Mouse (Mus musculus) limb, embryonic 13.5 days (tissue): ENCODE measurements around the gene H6pd. TPM values are rescaled to one million over a fixed set of nuclear protein-coding genes. Genes with fewer than 3 reads are reported as not detected.
A peak's percentile ranks its signal among the peaks of the same experiment; 100 is the strongest.

ENCODE experiments used
- ATAC-seq: fragments of 200-750 bp; cut with Nextera tagmentation; 2 replicates; pipeline ENCODE4 v1.8.0; 2017; ENCODE audit warnings: low read depth, moderate number of reproducible peaks, moderate TSS enrichment; ENCODE audit not compliant: low FRiP score
- H3K27ac ChIP-seq: fragments of 300-500 bp; sonication (generic); 2 replicates; pipeline ENCODE4 v1.5.1; 2015; ENCODE audit warnings: inconsistent platforms, mild to moderate bottlenecking, moderate library complexity
- H3K27me3 ChIP-seq: fragments of 300-500 bp; sonication (generic); 2 replicates; pipeline ENCODE4 v1.6.1; 2015; ENCODE audit warnings: mild to moderate bottlenecking, inconsistent platforms
- H3K36me3 ChIP-seq: fragments of 300-500 bp; sonication (generic); 2 replicates; pipeline ENCODE4 v1.6.1; 2015; ENCODE audit warnings: inconsistent platforms, mild to moderate bottlenecking, moderate library complexity
- H3K4me1 ChIP-seq: fragments of 300-500 bp; sonication (generic); 2 replicates; pipeline ENCODE4 v1.6.1; 2015; ENCODE audit warnings: inconsistent platforms
- H3K4me2 ChIP-seq: fragments of 300-500 bp; sonication (generic); replicated peaks from 2 replicates; pipeline ENCODE4 v1.6.1; 2015; ENCODE audit warnings: inconsistent platforms, mild to moderate bottlenecking, moderate library complexity
- H3K4me3 ChIP-seq: fragments of 300-500 bp; sonication (generic); 2 replicates; pipeline ENCODE4 v1.5.1; 2015; ENCODE audit warnings: moderate library complexity, mild to moderate bottlenecking, inconsistent platforms
- H3K9ac ChIP-seq: fragments of 300-500 bp; sonication (generic); 2 replicates; pipeline ENCODE4 v1.6.1; 2015; ENCODE audit warnings: mild to moderate bottlenecking, inconsistent platforms
- H3K9me3 ChIP-seq: fragments of 300-500 bp; sonication (generic); 2 replicates; pipeline ENCODE4 v1.6.1; 2016; ENCODE audit warnings: inconsistent platforms
- WGBS: fragments of 180-500 bp; shearing (Covaris S2); methylation state at CpG from one replicate; pipeline ENCODE4 v1.1.7; 2015; 5-methylcytosine and 5-hydroxymethylcytosine counted together
- polyA plus RNA-seq: library from polyadenylated mRNA; unstranded; fragments of >200 nt; fragmentation: Nextera tagmentation; extraction: Ambion mirVana; gene quantifications from 2 replicates; pipeline ENCODE4 v1.2.1, GENCODE M21; 2015

H6pd gene
- polyA plus RNA-seq, 1 experiment from 2014 or later, result 11.1 TPM

- no peaks in the 10 kb centered on the region for H3K9me3 ChIP-seq
- H3K4me2 ChIP-seq, result no peak overlapping the region
- H3K4me3 ChIP-seq, result no peak overlapping the region
- 72% methylated on average over 7 of the region's 7 CpGs for WGBS
- no peaks in the 10 kb centered on the region for H3K36me3 ChIP-seq
- ATAC-seq, result no peak
- H3K27ac ChIP-seq, result no peak overlapping the region
- H3K9ac ChIP-seq, result no peak overlapping the region
- 0 out of 2 replicates have a peak, but pooled peaks cover 4% of the 10 kb centered on the region for H3K4me1 ChIP-seq
- H3K27me3 ChIP-seq, result no peaks in the 10 kb centered on the region
These were observed 6.6 kb upstream of the H6pd start for GRCm38 (mm10) chr4:150015436-150015835.

DNA sequence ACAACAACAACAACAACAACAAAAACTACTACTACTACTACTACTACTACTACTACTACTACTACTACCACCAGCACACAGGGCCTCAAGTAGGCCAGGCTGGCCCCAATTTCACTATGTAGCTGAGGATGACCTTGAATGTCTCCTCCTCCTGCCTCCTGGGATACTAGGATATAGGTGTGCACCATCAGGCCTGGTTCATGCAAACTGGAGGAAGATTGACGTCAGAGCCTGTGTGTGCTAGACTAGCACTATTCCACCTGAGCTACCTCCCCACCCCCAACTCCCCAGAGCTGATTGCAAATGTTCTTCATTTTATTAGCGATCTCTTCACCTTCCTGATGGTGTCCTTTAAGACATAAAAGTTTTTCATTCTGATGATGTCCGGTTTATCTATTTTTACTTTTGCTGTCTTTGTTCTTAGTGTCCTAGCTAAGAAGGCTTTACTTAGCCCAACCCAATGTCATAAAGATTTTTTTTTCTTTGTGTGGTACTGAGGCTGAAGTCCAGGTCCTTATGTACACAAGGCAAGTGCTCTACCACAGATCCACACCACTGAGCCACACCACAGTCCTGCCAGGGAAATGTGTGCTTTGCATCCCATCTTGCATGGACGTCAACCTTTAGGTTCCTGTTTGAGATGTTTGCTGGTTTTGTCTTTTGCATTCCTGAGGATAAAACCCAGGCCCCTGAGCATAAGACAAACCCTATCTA lies 5.7 kb upstream of the H6pd start:
- no peak overlapping the region for H3K4me2 ChIP-seq
- no peak overlapping the region for H3K9ac ChIP-seq
- H3K36me3 ChIP-seq, result no peaks in the 10 kb centered on the region
- H3K27me3 ChIP-seq, result no peaks in the 10 kb centered on the region
- ATAC-seq, result no peak
- H3K9me3 ChIP-seq, result no peaks in the 10 kb centered on the region
- no peak overlapping the region for H3K27ac ChIP-seq
- 87% methylated on average over 4 of the region's 4 CpGs for WGBS
- no peak overlapping the region for H3K4me3 ChIP-seq
- H3K4me1 ChIP-seq, result peaks cover 5% of the 10 kb centered on the region; the same call in 1 of the 2 replicates

DNA sequence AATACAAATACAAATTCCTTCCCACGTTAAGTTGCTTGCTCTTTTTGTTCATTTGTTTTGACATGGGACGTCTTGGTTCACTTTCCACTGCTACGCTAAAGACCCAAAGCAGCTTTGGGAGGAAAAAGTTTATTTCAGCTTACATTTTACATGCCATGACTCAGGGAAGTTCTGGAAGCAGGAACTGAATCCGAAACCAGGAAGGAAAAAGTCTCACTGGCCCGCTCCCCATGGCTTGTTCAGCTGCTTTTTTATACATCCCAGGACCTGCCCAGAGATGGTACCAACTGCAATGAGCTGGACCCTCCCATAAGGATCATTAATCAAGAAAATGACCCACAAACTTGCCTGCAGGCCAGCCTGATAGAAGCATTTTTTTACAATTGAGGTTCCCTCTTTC lies 5.0 kb upstream of the H6pd start:
- H3K27ac ChIP-seq, result no peak overlapping the region
- H3K4me2 ChIP-seq, result no peak overlapping the region
- no peaks in the 10 kb centered on the region for H3K27me3 ChIP-seq
- H3K4me3 ChIP-seq, result no peak overlapping the region
- ATAC-seq, result no peak
- no peaks in the 10 kb centered on the region for H3K36me3 ChIP-seq
- no peaks in the 10 kb centered on the region for H3K9me3 ChIP-seq
- H3K4me1 ChIP-seq, result peaks cover 10% of the 10 kb centered on the region; the same call in 1 of the 2 replicates
- no peak overlapping the region for H3K9ac ChIP-seq
- WGBS, result 85% methylated on average over 5 of the region's 5 CpGs

DNA sequence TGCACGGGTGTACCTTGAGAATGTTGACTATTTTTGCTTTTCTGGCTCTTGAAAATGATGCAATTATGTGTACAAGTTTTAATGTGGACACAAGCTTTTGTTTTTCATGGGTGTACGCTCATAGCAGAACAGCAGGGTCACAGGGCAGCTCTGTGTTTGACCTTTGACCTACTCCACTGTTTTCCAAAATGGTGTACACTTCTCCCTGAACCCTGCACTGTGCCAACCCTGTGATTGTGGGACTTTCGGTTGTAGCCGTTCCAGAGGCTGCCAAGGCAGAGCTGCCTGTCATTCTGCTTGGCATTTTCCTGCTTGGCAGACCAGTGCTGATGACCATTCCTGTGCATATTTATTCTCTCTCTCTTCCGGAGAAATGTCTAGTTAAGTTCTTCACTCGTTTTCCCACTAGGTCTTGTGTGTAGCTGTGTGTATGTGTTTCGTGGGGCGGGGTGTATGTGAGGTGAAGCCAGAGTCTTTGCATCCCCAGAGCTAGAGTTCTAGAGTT lies 4.4 kb upstream of the H6pd start:
- no peak overlapping the region for H3K4me2 ChIP-seq
- H3K36me3 ChIP-seq, result no peaks in the 10 kb centered on the region
- H3K9ac ChIP-seq, result no peak overlapping the region
- 94% methylated on average over 8 of the region's 8 CpGs for WGBS
- H3K27me3 ChIP-seq, result no peaks in the 10 kb centered on the region
- no peak overlapping the region for H3K27ac ChIP-seq
- no peak for ATAC-seq
- no peaks in the 10 kb centered on the region for H3K9me3 ChIP-seq
- H3K4me1 ChIP-seq, result peaks cover 10% of the 10 kb centered on the region; the same call in 1 of the 2 replicates
- no peak overlapping the region for H3K4me3 ChIP-seq

GRCm38 (mm10) chr4:150012322-150012723 lies 3.5 kb upstream of the H6pd start:
- H3K4me2 ChIP-seq, result no peak overlapping the region
- no peaks in the 10 kb centered on the region for H3K9me3 ChIP-seq
- no peak overlapping the region for H3K4me3 ChIP-seq
- no peak overlapping the region for H3K27ac ChIP-seq
- H3K9ac ChIP-seq, result no peak overlapping the region
- no peaks in the 10 kb centered on the region for H3K27me3 ChIP-seq
- H3K36me3 ChIP-seq, result no peaks in the 10 kb centered on the region
- peaks cover 20% of the 10 kb centered on the region for H3K4me1 ChIP-seq
- 61% methylated on average over 4 of the region's 4 CpGs for WGBS
- no peak for ATAC-seq

DNA sequence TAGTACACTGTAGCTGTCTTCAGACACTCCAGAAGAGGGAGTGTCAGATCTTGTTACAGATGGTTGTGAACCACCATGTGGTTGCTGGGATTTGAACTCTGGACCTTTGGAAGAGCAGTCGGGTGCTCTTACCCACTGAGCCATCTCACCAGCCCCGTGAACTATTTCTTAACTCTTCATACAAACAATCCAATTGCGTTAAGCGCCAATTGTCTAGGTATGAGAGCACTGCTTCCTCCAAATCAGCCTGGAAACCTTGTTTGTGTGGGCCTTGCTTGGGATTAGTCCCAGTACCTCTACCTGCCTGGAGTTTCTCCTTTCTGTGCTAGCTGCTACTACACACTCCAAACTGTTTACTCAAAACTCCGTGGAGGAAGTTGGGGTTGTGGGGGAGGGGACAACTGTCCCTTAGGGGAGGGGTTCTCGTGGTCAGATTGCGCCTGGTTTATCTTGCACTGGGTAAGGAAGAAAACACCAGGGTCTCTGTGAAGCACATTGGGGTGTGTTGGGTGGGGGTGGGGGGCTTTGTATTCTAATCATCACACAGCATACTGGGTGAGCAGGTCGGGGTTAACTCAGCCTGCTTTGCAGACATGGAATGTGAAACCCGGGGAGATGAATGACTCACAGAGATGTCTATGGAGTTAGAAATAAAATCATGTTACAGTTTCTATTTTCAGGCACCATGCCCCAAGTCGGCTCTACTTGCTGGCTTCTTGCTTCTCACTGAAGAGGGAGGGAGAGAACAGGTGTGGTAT lies 2.9 kb upstream of the H6pd start:
- Histone ChIP-seq H3K27me3 (no peaks in the 10 kb centered on the region), H3K36me3 (no peaks in the 10 kb centered on the region), H3K9ac (no peak overlapping the region), H3K4me1 (peaks cover 24% of the 10 kb centered on the region), H3K4me3 (no peak overlapping the region), H3K27ac (no peak overlapping the region), H3K9me3 (no peaks in the 10 kb centered on the region), H3K4me2 (no peak overlapping the region)
- 48% methylated on average over 10 of the region's 10 CpGs for WGBS
- ATAC-seq, result no peak

DNA sequence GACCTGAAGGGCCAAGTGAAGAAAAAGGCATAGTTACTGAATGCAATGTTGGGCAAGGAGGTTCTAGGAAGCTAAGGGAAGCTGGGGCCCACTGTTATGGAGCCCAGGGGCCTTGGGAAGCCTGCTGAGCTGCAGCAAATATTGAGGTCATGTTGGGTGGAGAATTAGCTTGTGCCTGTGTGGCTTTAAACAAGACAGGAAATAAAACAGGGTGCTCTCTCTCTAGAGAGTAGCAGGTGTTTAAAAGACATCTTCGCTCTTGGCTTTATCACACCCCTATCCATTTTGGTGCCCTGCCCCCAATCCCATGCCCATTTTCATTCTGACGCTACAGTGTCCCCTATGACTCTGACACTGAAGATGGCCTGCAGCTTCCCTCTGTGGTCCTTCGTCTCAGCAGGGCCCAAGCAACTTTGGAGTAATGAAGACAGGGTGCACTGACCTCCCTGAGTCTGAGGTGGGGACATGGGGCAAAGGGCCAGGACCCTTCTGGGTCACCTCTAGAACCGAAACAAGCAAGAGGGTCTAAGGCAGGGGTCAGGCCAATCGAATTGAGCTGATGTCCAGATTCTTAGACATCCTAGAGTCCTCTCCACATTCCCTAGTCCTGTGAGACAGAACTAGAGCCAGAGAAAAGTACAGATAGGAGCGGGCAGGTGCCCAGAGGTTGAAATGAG lies 1.4 kb upstream of the H6pd start:
- Histone ChIP-seq H3K27ac (no peak overlapping the region), H3K9me3 (no peaks in the 10 kb centered on the region), H3K36me3 (no peaks in the 10 kb centered on the region), H3K27me3 (no peaks in the 10 kb centered on the region), H3K4me1 (peaks cover 24% of the 10 kb centered on the region), H3K9ac (no peak overlapping the region), H3K4me3 (no peak overlapping the region), H3K4me2 (no peak overlapping the region)
- WGBS, result 88% methylated on average over 6 of the region's 6 CpGs
- no peak for ATAC-seq

GRCm38 (mm10) chr4:150009587-150009930 lies 736 bp upstream of the H6pd start:
- Histone ChIP-seq H3K9ac (peak overlapping the region; percentile 83; the same call in 1 of the 2 replicates), H3K4me3 (peak overlapping the region; percentile 72; the same call in 1 of the 2 replicates), H3K9me3 (no peaks in the 10 kb centered on the region), H3K36me3 (no peaks in the 10 kb centered on the region), H3K4me2 (peak overlapping the region; percentile 75), H3K4me1 (peaks cover 24% of the 10 kb centered on the region), H3K27me3 (no peaks in the 10 kb centered on the region), H3K27ac (no peak overlapping the region)
- 85% methylated on average over 6 of the region's 6 CpGs for WGBS
- no peak for ATAC-seq

DNA sequence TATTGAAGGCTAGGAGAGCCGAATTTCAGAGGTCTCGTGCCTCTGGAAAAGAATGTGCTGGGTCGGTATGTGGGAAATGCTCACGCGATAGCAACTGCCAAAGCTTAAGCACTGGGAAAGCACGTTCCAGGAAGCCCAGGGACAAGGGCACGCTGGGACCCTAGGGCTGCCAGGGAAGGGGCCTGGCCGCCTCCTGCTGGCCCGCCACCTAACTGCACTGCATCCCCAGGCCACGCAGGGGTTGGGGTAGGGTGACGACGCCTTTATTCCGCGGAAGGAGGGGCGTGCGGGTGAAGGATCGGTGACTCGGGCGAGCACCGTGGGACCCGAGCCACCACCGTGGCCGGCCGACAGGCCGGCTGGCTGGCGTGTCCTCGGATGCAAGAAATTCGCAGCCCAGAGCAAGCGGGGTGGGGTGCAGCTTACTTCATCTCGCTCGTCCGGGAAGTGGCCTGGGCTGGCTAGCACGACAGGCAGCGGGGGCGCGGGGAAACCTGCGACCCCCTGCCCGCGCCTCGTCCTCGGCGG lies 434 bp downstream of the H6pd start:
- Histone ChIP-seq H3K4me1 (peaks cover 28% of the 10 kb centered on the region), H3K4me2 (peak overlapping the region; percentile 75), H3K27me3 (no peaks in the 10 kb centered on the region), H3K4me3 (peak overlapping the region; percentile 72), H3K9me3 (no peaks in the 10 kb centered on the region), H3K36me3 (no peaks in the 10 kb centered on the region), H3K9ac (peak overlapping the region; percentile 83), H3K27ac (peak overlapping the region; percentile 94)
- WGBS, result under 1% methylated on average over 35 of the region's 42 CpGs
- ATAC-seq, result peak; percentile 85

DNA sequence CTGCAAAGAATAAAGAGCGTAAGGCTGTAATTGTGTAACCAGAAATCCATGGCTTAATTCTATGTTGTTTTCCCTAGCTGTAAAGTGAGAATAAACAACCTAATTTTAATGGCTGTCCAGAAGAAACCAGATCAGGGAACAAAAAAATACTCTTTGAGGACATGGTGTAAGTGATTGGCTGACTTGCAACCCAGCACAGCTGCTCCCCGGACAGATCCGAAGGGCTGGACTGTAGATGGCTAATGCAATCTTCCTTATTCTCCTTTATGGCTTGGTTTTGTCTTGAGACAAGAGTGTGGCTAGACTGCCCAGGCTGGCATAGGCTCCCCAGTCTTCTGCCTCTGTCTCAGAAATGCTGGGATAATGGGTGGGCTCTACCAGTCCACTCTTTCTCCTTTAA lies 1.4 kb downstream of the H6pd start:
- Histone ChIP-seq H3K9ac (no peak overlapping the region), H3K36me3 (no peaks in the 10 kb centered on the region), H3K27me3 (no peaks in the 10 kb centered on the region), H3K4me1 (peaks cover 32% of the 10 kb centered on the region), H3K9me3 (no peaks in the 10 kb centered on the region), H3K27ac (peak overlapping the region; percentile 94; the same call in 1 of the 2 replicates), H3K4me3 (no peak overlapping the region), H3K4me2 (peak overlapping the region; percentile 75)
- ATAC-seq, result no peak
- WGBS, result 84% methylated on average over 3 of the region's 3 CpGs

DNA sequence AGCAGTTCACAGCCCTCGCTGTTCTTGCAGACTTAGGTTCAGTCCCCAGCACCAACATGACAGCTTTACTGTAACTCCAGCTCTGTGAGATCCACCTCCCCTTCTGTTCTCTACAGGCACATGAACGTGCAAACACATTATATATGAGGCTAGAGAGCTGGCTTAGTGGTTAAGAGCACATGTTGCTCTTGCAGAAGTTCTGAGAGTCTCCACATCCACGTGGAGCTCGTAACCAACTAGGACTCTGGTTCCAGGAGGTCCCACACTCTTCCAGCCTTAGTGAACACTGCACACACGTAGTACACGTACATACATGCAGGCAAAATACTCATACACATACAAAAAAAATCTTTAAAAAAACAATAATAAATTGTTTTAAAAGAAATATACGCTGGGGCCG lies 1.8 kb downstream of the H6pd start:
- Histone ChIP-seq H3K4me2 (no peak overlapping the region), H3K27ac (no peak overlapping the region), H3K9ac (no peak overlapping the region), H3K9me3 (no peaks in the 10 kb centered on the region), H3K27me3 (no peaks in the 10 kb centered on the region), H3K4me3 (no peak overlapping the region), H3K4me1 (peaks cover 36% of the 10 kb centered on the region), H3K36me3 (no peaks in the 10 kb centered on the region)
- ATAC-seq, result no peak
- 72% methylated on average over 8 of the region's 8 CpGs for WGBS
